Mouse (Mus musculus) spleen, postnatal 36 days (tissue): ENCODE data around the gene Coil.
"Not testable (repeated sequence)": the region's sequence is repeated elsewhere in the genome, so short reads cannot be mapped to it uniquely, and the experiment has no call there.

ENCODE experiments used
- DNase-seq, 2 experiments: peaks; one replicate each; pipeline ENCODE4 v3.0.0; 2022; ENCODE audit warnings: low spot score in 2 of 2, mixed read lengths in 1 of 2

The Coil gene

DNA sequence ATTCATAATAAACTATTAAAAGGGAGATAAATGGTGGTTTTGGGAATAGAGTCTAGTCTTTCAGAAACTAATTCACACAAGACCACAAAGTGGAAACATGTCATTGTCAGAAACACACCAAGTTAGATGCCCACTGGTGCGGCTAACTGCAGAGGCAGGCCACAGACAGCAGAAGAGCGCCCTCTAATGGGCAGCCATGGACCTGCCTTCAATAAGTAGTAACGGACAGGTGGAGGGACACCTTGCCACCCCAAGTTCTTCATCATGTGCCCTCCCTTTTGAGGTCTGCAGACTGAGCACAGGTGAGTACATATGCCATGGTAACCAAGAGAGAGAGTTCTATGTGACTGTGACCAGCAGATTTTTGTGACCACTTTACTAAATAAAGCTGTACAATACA is 69.3 kb downstream of the Coil start:
- peak; percentile 70 to 74 for DNase-seq

DNA sequence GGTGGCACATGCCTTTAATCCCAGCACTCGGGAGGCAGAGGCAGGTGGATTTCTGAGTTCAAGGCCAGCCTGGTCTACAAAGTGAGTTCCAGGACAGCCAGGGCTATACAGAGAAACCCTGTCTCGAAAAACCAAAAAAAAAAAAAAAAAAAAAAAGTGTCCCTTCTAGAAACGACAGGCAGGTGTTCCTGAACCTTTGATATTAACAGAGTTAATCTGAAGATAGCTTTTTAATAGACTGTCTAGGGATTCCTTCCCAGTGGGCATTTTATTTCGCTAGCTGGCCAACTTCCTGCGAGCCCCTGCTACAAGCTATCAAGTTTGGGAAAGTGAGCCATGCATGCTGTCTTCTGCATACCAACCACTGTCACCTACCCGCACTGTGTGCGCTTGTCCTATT is 71.0 kb downstream of the Coil start:
- not testable (repeated sequence) for DNase-seq
